ENCODE assay signal across 20 mouse cellular contexts in the genomic region with DNA sequence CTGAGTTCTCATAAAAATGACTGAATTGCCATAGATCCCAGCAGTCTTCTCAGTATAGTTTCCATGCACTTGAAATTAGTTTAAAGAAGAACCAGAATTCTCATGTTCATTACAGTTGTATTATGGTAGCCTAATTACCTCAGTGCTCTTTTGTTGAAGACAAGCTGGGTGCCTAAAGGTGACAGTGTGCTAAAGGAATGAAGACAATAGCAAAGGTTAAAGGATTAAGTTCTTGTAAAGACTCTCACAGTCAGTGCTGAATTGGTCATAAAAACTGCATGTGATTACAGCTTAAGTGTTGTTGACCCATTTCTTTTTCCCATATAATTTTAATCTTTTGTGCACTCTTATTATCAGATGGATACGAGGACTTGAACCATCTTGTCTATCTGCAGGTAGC. TPM values are rescaled to one million over a fixed set of nuclear protein-coding genes. Genes with fewer than 3 reads are reported as not detected.
"Had no signal": no experiment of that assay in that cellular context is flagged by ENCODE, and none has a peak within 500 bp of the region (broad histone marks: within the 10 kb centered on the region; RNA-seq: fewer than 3 reads in every experiment).

No protein-coding gene starts in this region.

RNA-seq across cellular contexts. Expression of gene Gm21060, which starts 11.2 kb away (rescaled TPM):
- polyA plus RNA-seq: frontal cortex, adult 2 months; heart, adult 2 months; heart, embryonic 11.5 days; hindbrain, embryonic 11.5 days; hindbrain, embryonic 13.5 days; hindbrain, embryonic 15.5 days; hindbrain, postnatal 0 days; intestine, embryonic 14.5 days; intestine, embryonic 16.5 days; kidney, adult 2 months; kidney, embryonic 15.5 days; kidney, postnatal 0 days; large intestine, adult 2 months; limb, embryonic 11.5 days; limb, embryonic 13.5 days; limb, embryonic 15.5 days; liver, adult 2 months; liver, embryonic 12.5 days; liver, embryonic 14.5 days; liver, embryonic 16.5 days had no signal
